In genomic region chr3:57420660-57421059, GRCm38 (mm10) we compare ENCODE assay signal across 25 mouse cellular contexts. TPM values are rescaled to one million over a fixed set of nuclear protein-coding genes. Genes with fewer than 3 reads are reported as not detected.
"Had no signal": no experiment of that assay in that cellular context is flagged by ENCODE, and none has a peak within 500 bp of the region (broad histone marks: within the 10 kb centered on the region; RNA-seq: fewer than 3 reads in every experiment).

No protein-coding gene starts in this region.

- H3K9ac ChIP-seq: kidney, embryonic 15.5 days; limb, embryonic 12.5 days; limb, embryonic 15.5 days; liver, embryonic 14.5 days; lung, embryonic 15.5 days; midbrain, embryonic 12.5 days; midbrain, embryonic 15.5 days; neural tube, embryonic 12.5 days; neural tube, embryonic 15.5 days had no signal

- H3K4me1 ChIP-seq: limb, embryonic 15.5 days; lung, embryonic 15.5 days; midbrain, embryonic 12.5 days; midbrain, embryonic 15.5 days; neural tube, embryonic 12.5 days had no signal

- H3K4me3 ChIP-seq: kidney, embryonic 15.5 days; limb, embryonic 12.5 days; limb, embryonic 15.5 days; lung, embryonic 15.5 days; midbrain, embryonic 12.5 days; midbrain, embryonic 15.5 days; neural tube, embryonic 12.5 days; neural tube, embryonic 15.5 days had no signal

- H3K9me3 ChIP-seq: kidney, embryonic 15.5 days; limb, embryonic 12.5 days; limb, embryonic 15.5 days; lung, embryonic 15.5 days; midbrain, embryonic 12.5 days; midbrain, embryonic 15.5 days; neural tube, embryonic 12.5 days; neural tube, embryonic 15.5 days had no signal

- H3K27ac ChIP-seq: kidney, embryonic 15.5 days; limb, embryonic 12.5 days; limb, embryonic 15.5 days; liver, embryonic 14.5 days; lung, embryonic 15.5 days; macrophage; midbrain, embryonic 12.5 days; midbrain, embryonic 15.5 days; neural tube, embryonic 12.5 days; neural tube, embryonic 15.5 days had no signal

- DNase-seq: kidney, adult 11 months; kidney, adult 8-10 months; kidney, postnatal 10 days; kidney, postnatal 36 days; left cerebral cortex, postnatal 4 days; lung, adult 18-20 months; lung, postnatal 10 days; retina, postnatal 1 day; thymus, adult 18-20 months; thymus, postnatal 36 days had no signal

- H3K36me3 ChIP-seq: kidney, embryonic 15.5 days; limb, embryonic 12.5 days; limb, embryonic 15.5 days; lung, embryonic 15.5 days; midbrain, embryonic 12.5 days; midbrain, embryonic 15.5 days; neural tube, embryonic 12.5 days; neural tube, embryonic 15.5 days had no signal

- ATAC-seq: midbrain, embryonic 15.5 days had no signal

- H3K4me2 ChIP-seq: kidney, embryonic 15.5 days; limb, embryonic 12.5 days; limb, embryonic 15.5 days; lung, embryonic 15.5 days; midbrain, embryonic 12.5 days; midbrain, embryonic 15.5 days; neural tube, embryonic 12.5 days; neural tube, embryonic 15.5 days had no signal

- H3K27me3 ChIP-seq: kidney, embryonic 15.5 days; limb, embryonic 12.5 days; limb, embryonic 15.5 days; lung, embryonic 15.5 days; midbrain, embryonic 12.5 days; midbrain, embryonic 15.5 days; neural tube, embryonic 12.5 days; neural tube, embryonic 15.5 days had no signal

RNA-seq across cellular contexts. Expression of gene Tm4sf4, which starts 4.5 kb away (rescaled TPM):
- total RNA-seq: layer of hippocampus, adult 8-10 months; layer of hippocampus, postnatal 10 days; left cerebral cortex, adult 8-10 months; left cerebral cortex, postnatal 14 days; left cerebral cortex, postnatal 4 days; megakaryocyte, adult 5-6 weeks had no signal
- polyA plus RNA-seq: macrophage; midbrain, embryonic 12.5 days; neural tube, embryonic 12.5 days had no signal
